Mouse (Mus musculus) lung, adult 2 months (tissue): ENCODE data around the gene Comt.

Source experiments
- CTCF ChIP-seq: fragments of 200-500 bp; IDR thresholded peaks from 2 replicates; pipeline ENCODE4 v1.5.1; 2011; ENCODE audit warnings: mild to moderate bottlenecking, low read length, control low read depth; ENCODE audit not compliant: insufficient read depth
- POLR2A ChIP-seq: fragments of 200-500 bp; IDR thresholded peaks from 2 replicates; pipeline ENCODE4 v1.6.1; 2011; ENCODE audit warnings: low read depth, mild to moderate bottlenecking, control low read depth, low read length, borderline replicate concordance; ENCODE audit errors: extremely low read depth

DNA sequence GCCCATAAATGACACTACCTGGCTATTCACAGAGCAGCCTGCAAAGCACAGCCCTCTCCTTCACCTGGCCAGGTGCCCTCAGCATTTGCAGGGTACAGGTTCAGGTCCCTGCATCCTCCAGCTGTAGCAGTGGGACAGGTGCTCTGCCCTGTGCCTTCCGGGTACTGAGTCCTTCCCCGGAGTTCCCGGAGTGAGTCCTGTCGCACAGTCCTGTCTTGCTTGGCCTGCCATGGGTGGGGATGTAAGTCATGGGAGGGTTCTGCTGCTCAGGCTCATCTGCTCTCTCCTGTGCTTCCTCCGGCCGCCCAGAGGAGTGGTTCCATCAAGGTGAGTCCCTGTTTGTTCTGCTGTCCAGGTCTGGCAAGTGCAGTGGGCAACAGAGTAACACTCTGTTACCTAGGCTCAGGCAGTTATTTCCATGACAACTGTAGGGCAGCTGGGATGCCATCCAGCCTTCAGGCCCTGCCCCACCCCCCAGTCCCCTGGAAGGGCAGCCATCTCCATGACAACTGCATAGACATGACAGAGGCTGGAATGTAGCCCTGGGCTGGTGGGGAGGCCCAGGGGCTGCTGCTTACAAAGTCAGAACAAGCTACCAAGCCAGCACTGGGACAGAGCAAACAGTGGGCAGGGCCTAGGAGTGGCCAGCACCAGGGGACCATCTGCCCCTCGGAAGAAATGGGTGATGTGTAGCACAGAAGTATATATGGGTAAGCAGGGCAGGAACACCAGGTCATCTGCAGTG lies 26.0 kb downstream of the Comt start:
- TF ChIP-seq CTCF (no peak), POLR2A (no peak)
